Mouse (Mus musculus) neutrophil, adult 83 days (primary cell): ENCODE measurements around the gene Cpped1. TPM values are rescaled to one million over a fixed set of nuclear protein-coding genes. Genes with fewer than 3 reads are reported as not detected.

Experiments
- total RNA-seq, 2 experiments: library from RNA; stranded (reverse); gene quantifications; one replicate each; pipeline ENCODE4 v1.2.4; 2023

The Cpped1 gene
- 10 to 100 TPM in 1 of 2 experiments, 1 to 10 TPM in 1; 9.4 to 11.2 TPM for total RNA-seq

DNA sequence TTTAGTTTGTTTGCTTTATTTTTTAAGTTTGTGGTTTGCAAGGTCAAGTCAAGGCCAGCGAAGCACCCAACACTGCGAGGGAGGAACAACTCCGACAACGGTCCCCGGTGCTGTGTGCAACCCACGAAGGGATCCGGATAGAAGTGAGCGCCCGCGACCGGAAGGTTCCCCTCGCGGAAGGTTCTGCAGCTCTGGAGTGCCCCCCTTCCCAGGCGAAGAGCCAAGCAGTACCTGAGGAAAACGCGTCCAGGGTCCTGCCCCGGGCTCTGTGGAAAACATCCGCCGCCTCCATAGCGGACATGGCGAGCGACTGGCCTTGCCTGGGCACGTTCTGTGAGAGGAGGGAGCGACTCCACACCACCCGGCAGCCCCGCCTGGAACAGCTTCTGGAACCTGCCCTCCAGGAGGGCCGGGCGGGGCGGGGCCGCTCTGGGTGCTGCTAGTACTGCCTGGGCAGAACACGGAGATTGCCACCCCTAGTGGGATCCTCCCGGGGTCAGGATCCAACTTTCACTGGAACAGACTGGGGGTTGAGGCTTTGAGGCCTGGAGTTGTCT lies at the start of gene Cpped1:
Gene Cpped1 (minus strand): TSS at position 411 of the 557 bp plus-strand sequence.

Other genes with a start within 250 kb of the Cpped1 start
- not detected for gene Shisa9, start 74.7 kb upstream of the Cpped1 start, total RNA-seq